Mouse (Mus musculus): ENCODE data around the gene Fam219a. TPM values are rescaled to one million over a fixed set of nuclear protein-coding genes. Genes with fewer than 3 reads are reported as not detected.

Fam219a gene
- polyA plus RNA-seq, 1 experiment, result 16.0 TPM

GRCm38 (mm10) chr4:41495850-41496249 is 73.5 kb downstream of the Fam219a start:
- TF ChIP-seq POLR2A (IDR thresholded peaks at IDR 0.05; ENCODE audit: low read depth, low read length) (no peak), CTCF (IDR thresholded peaks at IDR 0.05; ENCODE audit: extremely low read depth, insufficient read length, insufficient replicate concordance, low read depth, low read length) (no peak)
- 0 out of 2 replicates have a peak overlapping the region, but pooled peaks have one; percentile 2 for H3K27ac ChIP-seq (ENCODE audit: insufficient read depth, low read depth, low read length)
- 42% methylated on average over 11 of the region's 11 CpGs for WGBS

GRCm38 (mm10) chr4:41495076-41495475 is 74.3 kb downstream of the Fam219a start:
- no peak overlapping the region for H3K27ac ChIP-seq (ENCODE audit: insufficient read depth, low read depth, low read length)

More at GRCm38 (mm10) chr4:41495850-41496249, 73.5 kb downstream of the Fam219a start:
- Histone ChIP-seq H3K4me3 (ENCODE audit: low read depth, low read length) (no peak overlapping the region), H3K36me3 (ENCODE audit: control insufficient read depth, insufficient read depth, low read length) (peaks cover 19% of the 10 kb centered on the region), H3K27me3 (ENCODE audit: control insufficient read depth, insufficient read depth, low read length) (no peaks in the 10 kb centered on the region), H3K4me1 (ENCODE audit: control insufficient read depth, insufficient read depth, insufficient read length, low read length) (peaks cover 30% of the 10 kb centered on the region)

GRCm38 (mm10) chr4:41494378-41494777 is 75.0 kb downstream of the Fam219a start:
- Histone ChIP-seq H3K4me1 (ENCODE audit: control insufficient read depth, insufficient read depth, insufficient read length, low read length) (peaks cover 24% of the 10 kb centered on the region), H3K36me3 (ENCODE audit: control insufficient read depth, insufficient read depth, low read length) (peaks cover 19% of the 10 kb centered on the region), H3K27ac (ENCODE audit: insufficient read depth, low read depth, low read length) (peak overlapping the region; percentile 60), H3K27me3 (ENCODE audit: control insufficient read depth, insufficient read depth, low read length) (no peaks in the 10 kb centered on the region), H3K4me3 (ENCODE audit: low read depth, low read length) (no peak overlapping the region)
- TF ChIP-seq POLR2A (IDR thresholded peaks at IDR 0.05; ENCODE audit: low read depth, low read length), result no peak
- WGBS, result 13% methylated on average over 3 of the region's 3 CpGs

More at GRCm38 (mm10) chr4:41495076-41495475, 74.3 kb downstream of the Fam219a start:
- Histone ChIP-seq H3K27me3 (ENCODE audit: control insufficient read depth, insufficient read depth, low read length) (no peaks in the 10 kb centered on the region), H3K4me3 (ENCODE audit: low read depth, low read length) (no peak overlapping the region), H3K4me1 (ENCODE audit: control insufficient read depth, insufficient read depth, insufficient read length, low read length) (peaks cover 24% of the 10 kb centered on the region), H3K36me3 (ENCODE audit: control insufficient read depth, insufficient read depth, low read length) (peaks cover 19% of the 10 kb centered on the region)
- WGBS, result 75% methylated on average over 4 of the region's 4 CpGs
- TF ChIP-seq CTCF (IDR thresholded peaks at IDR 0.05; ENCODE audit: extremely low read depth, insufficient read length, insufficient replicate concordance, low read depth, low read length) (no peak), POLR2A (IDR thresholded peaks at IDR 0.05; ENCODE audit: low read depth, low read length) (no peak)

DNA sequence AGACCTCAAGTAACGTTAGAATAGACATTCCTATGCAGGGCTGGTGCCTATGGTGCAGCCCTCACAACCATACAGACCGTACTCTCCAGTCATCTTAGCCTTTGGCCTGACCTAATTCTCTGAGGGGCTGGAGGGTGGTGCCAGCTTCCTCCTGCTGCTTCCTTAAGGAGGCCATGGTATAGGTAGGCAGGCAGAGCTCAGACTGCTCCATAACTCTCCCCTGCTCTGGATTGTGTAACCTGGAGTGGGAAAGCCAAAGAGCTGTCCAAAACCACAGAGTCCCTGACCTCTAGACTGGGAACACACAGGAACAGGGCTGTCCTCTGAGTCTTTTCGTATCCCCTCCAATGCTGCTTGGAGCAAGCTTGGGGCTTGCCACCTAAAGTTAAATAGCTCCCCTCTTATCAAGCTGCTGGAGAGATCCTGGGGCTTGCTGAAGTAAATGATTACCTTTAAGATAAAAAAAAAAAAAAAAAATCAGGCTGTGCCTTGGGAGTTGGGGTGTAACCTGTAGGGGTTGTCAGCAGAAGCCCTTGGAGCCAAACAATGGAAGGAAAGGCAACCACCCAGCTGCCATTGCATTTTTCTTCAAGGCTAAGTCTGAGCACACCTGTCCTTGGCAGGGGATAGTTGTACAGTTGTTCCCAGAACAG is 75.7 kb downstream of the Fam219a start:
- peaks cover 24% of the 10 kb centered on the region for H3K4me1 ChIP-seq (ENCODE audit: control insufficient read depth, insufficient read depth, insufficient read length, low read length)
- H3K36me3 ChIP-seq (ENCODE audit: control insufficient read depth, insufficient read depth, low read length), result peaks cover 12% of the 10 kb centered on the region
- H3K27ac ChIP-seq (ENCODE audit: insufficient read depth, low read depth, low read length), result peak overlapping the region; percentile 77
- 25% methylated on average over 3 of the region's 3 CpGs for WGBS
- TF ChIP-seq POLR2A (IDR thresholded peaks at IDR 0.05; ENCODE audit: low read depth, low read length) (no peak), CTCF (IDR thresholded peaks at IDR 0.05; ENCODE audit: extremely low read depth, insufficient read length, insufficient replicate concordance, low read depth, low read length) (no peak)
- H3K27me3 ChIP-seq (ENCODE audit: control insufficient read depth, insufficient read depth, low read length), result no peaks in the 10 kb centered on the region
- no peak overlapping the region for H3K4me3 ChIP-seq (ENCODE audit: low read depth, low read length)

DNA sequence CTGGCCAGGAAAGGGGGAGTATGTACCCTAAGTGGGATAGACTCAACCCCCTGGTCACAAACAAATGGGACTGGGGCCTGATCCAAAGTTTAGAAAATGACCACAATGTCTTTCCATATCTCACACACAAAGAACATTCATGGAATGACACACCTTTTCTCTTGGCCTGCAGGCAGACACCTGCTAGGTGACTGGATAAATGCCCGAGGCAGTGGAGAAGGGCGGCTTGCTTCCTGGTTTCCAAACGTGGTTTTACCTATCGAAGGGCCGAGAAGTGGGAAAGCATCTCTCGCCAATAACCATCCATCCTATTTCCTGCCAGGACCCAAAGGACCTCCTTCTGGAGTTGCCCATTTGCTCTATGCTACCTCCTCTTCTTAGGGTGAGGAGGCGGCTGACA is 76.4 kb downstream of the Fam219a start:
- Histone ChIP-seq H3K36me3 (ENCODE audit: control insufficient read depth, insufficient read depth, low read length) (peaks cover 6% of the 10 kb centered on the region), H3K4me1 (ENCODE audit: control insufficient read depth, insufficient read depth, insufficient read length, low read length) (peaks cover 24% of the 10 kb centered on the region), H3K27me3 (ENCODE audit: control insufficient read depth, insufficient read depth, low read length) (no peaks in the 10 kb centered on the region), H3K27ac (ENCODE audit: insufficient read depth, low read depth, low read length) (peak overlapping the region; percentile 77), H3K4me3 (ENCODE audit: low read depth, low read length) (no peak overlapping the region)
- WGBS, result 39% methylated on average over 7 of the region's 7 CpGs
- TF ChIP-seq POLR2A (IDR thresholded peaks at IDR 0.05; ENCODE audit: low read depth, low read length), result no peak

- TF ChIP-seq CTCF (IDR thresholded peaks at IDR 0.05; ENCODE audit: extremely low read depth, insufficient read length, insufficient replicate concordance, low read depth, low read length), result no peak
- no peak for TF ChIP-seq POLR2A (IDR thresholded peaks at IDR 0.05; ENCODE audit: low read depth, low read length)
- WGBS, result 44% methylated on average over 6 of the region's 6 CpGs
- H3K4me1 ChIP-seq (ENCODE audit: control insufficient read depth, insufficient read depth, insufficient read length, low read length), result no peaks in the 10 kb centered on the region
- H3K27ac ChIP-seq (ENCODE audit: insufficient read depth, low read depth, low read length), result no peak overlapping the region
- peaks cover 7% of the 10 kb centered on the region for H3K36me3 ChIP-seq (ENCODE audit: control insufficient read depth, insufficient read depth, low read length)
- H3K4me3 ChIP-seq (ENCODE audit: low read depth, low read length), result no peak overlapping the region
- no peaks in the 10 kb centered on the region for H3K27me3 ChIP-seq (ENCODE audit: control insufficient read depth, insufficient read depth, low read length)
Measured at GRCm38 (mm10) chr4:41481601-41482017, 87.7 kb downstream of the Fam219a start.

- Histone ChIP-seq H3K4me3 (ENCODE audit: low read depth, low read length) (no peak overlapping the region), H3K36me3 (ENCODE audit: control insufficient read depth, insufficient read depth, low read length) (peaks cover 7% of the 10 kb centered on the region), H3K4me1 (ENCODE audit: control insufficient read depth, insufficient read depth, insufficient read length, low read length) (no peaks in the 10 kb centered on the region), H3K27me3 (ENCODE audit: control insufficient read depth, insufficient read depth, low read length) (no peaks in the 10 kb centered on the region), H3K27ac (ENCODE audit: insufficient read depth, low read depth, low read length) (no peak overlapping the region)
- 84% methylated on average over 8 of the region's 8 CpGs for whole genome bisulfite sequencing
- TF ChIP-seq CTCF (IDR thresholded peaks at IDR 0.05; ENCODE audit: extremely low read depth, insufficient read length, insufficient replicate concordance, low read depth, low read length), result no peak
- no peak for TF ChIP-seq POLR2A (IDR thresholded peaks at IDR 0.05; ENCODE audit: low read depth, low read length)
Measured at GRCm38 (mm10) chr4:41480254-41480653, 89.1 kb downstream of the Fam219a start.
